Mouse (Mus musculus) MEL (cell line): ENCODE results near the gene Mrpl2.

Source experiments
- BHLHE40 ChIP-seq: IDR thresholded peaks from 2 replicates; pipeline ENCODE4 v1.6.1; 2012; ENCODE audit warnings: low read depth, mild to moderate bottlenecking, inconsistent platforms, low read length, improper control_type of control experiment, borderline replicate concordance
- CHD2 ChIP-seq: IDR thresholded peaks from 2 replicates; pipeline ENCODE4 v1.6.1; 2011; ENCODE audit warnings: low read length, improper control_type of control experiment
- CTCF ChIP-seq, 3 experiments: IDR thresholded peaks in 2 of 3; conservative IDR thresholded peaks in 1 of 3; 2 replicates each; pipeline ENCODE4 v1.5.1; 2011 to 2012; ENCODE audit warnings: low read length in 3 of 3, low read depth in 2 of 3, mild to moderate bottlenecking in 2 of 3, improper control_type of control experiment in 1 of 3, inconsistent platforms in 1 of 3, mixed read lengths in 1 of 3, moderate library complexity in 1 of 3; ENCODE audit not compliant: control insufficient read depth in 1 of 3, insufficient read depth in 1 of 3, poor library complexity in 1 of 3, severe bottlenecking in 1 of 3
- E2F4 ChIP-seq: IDR thresholded peaks from 2 replicates; pipeline ENCODE4 v1.6.1; 2011; ENCODE audit warnings: low read depth, low read length, improper control_type of control experiment, borderline replicate concordance
- EP300 ChIP-seq, 2 experiments: IDR thresholded peaks; 2 replicates each; pipeline ENCODE4 v1.6.1; 2011; ENCODE audit warnings: improper control_type of control experiment in 2 of 2, low read length in 2 of 2, low read depth in 1 of 2, mild to moderate bottlenecking in 1 of 2
- ETS1 ChIP-seq: IDR thresholded peaks from 2 replicates; pipeline ENCODE4 v1.6.1; 2012; ENCODE audit warnings: low read depth, mild to moderate bottlenecking, inconsistent platforms, low read length, improper control_type of control experiment, moderate library complexity
- JUND ChIP-seq: IDR thresholded peaks from 2 replicates; pipeline ENCODE4 v1.6.1; 2011; ENCODE audit warnings: low read depth, mild to moderate bottlenecking, improper control_type of control experiment, low read length
- KAT2A ChIP-seq: conservative IDR thresholded peaks from 2 replicates; pipeline ENCODE4 v1.6.1; 2012; ENCODE audit warnings: low read depth, low read length, improper control_type of control experiment, inconsistent platforms
- USF1 ChIP-seq: IDR thresholded peaks from 2 replicates; pipeline ENCODE4 v1.6.1; 2014; ENCODE audit warnings: low read depth, mild to moderate bottlenecking, inconsistent platforms, low read length, improper control_type of control experiment, moderate library complexity
- ZKSCAN1 ChIP-seq: IDR thresholded peaks from 2 replicates; pipeline ENCODE4 v1.6.1; 2012; ENCODE audit warnings: low read depth, mild to moderate bottlenecking, inconsistent platforms, low read length, improper control_type of control experiment, moderate library complexity

GRCm38 (mm10) chr17:46609721-46610514 lies 36.1 kb upstream of the Mrpl2 start:
- no peak for TF ChIP-seq CHD2
- TF ChIP-seq CTCF (IDR thresholded peaks at IDR 0.05 in 2 of 3, conservative IDR thresholded peaks at IDR 0.05 in 1 of 3; ENCODE audit: control insufficient read depth in 1 of 3, insufficient read depth in 1 of 3, low read depth in 2 of 3, low read length in 3 of 3, poor library complexity in 1 of 3, severe bottlenecking in 1 of 3) = no peak
- TF ChIP-seq ETS1 = no peak
- TF ChIP-seq KAT2A = no peak
- TF ChIP-seq JUND = no peak
- TF ChIP-seq ZKSCAN1 = no peak
- no peak for TF ChIP-seq E2F4
- no peak for TF ChIP-seq EP300 (IDR thresholded peaks at IDR 0.05; ENCODE audit: low read depth in 1 of 2, low read length in 2 of 2)
- TF ChIP-seq BHLHE40 = no peak
- no peak for TF ChIP-seq USF1
